Mouse (Mus musculus): Measurements from ENCODE around the gene Kcnip1. TPM values are rescaled to one million over a fixed set of nuclear protein-coding genes. Genes with fewer than 3 reads are reported as not detected.

Gene Kcnip1
- polyA plus RNA-seq, 1 experiment = not detected

GRCm38 (mm10) chr11:33740187-33740586 lies 252.8 kb downstream of the Kcnip1 start:
- Histone ChIP-seq H3K36me3 (ENCODE audit: control insufficient read depth) (no peaks in the 10 kb centered on the region), H3K4me1 (ENCODE audit: control insufficient read depth) (no peaks in the 10 kb centered on the region), H3K27me3 (ENCODE audit: control insufficient read depth) (no peaks in the 10 kb centered on the region), H3K9me3 (ENCODE audit: control insufficient read depth, low read length) (no peaks in the 10 kb centered on the region), H3K4me3 (replicated peaks) (no peak overlapping the region)
- TF ChIP-seq GATA1 (IDR thresholded peaks at IDR 0.05; ENCODE audit: low read length) = no peak
- TF ChIP-seq TAL1 (IDR thresholded peaks at IDR 0.05; ENCODE audit: low read length) = no peak

GRCm38 (mm10) chr11:33736426-33736825 lies 256.5 kb downstream of the Kcnip1 start:
- Histone ChIP-seq H3K4me3 (replicated peaks) (no peak overlapping the region), H3K36me3 (ENCODE audit: control insufficient read depth) (no peaks in the 10 kb centered on the region), H3K9me3 (ENCODE audit: control insufficient read depth, low read length) (no peaks in the 10 kb centered on the region), H3K27me3 (ENCODE audit: control insufficient read depth) (no peaks in the 10 kb centered on the region), H3K4me1 (ENCODE audit: control insufficient read depth) (no peaks in the 10 kb centered on the region)
- TF ChIP-seq GATA1 (IDR thresholded peaks at IDR 0.05; ENCODE audit: low read length) (no peak), TAL1 (IDR thresholded peaks at IDR 0.05; ENCODE audit: low read length) (no peak)

- Histone ChIP-seq H3K36me3 (ENCODE audit: control insufficient read depth) (no peaks in the 10 kb centered on the region), H3K4me3 (replicated peaks) (no peak overlapping the region), H3K4me1 (ENCODE audit: control insufficient read depth) (no peaks in the 10 kb centered on the region), H3K9me3 (ENCODE audit: control insufficient read depth, low read length) (no peaks in the 10 kb centered on the region), H3K27me3 (ENCODE audit: control insufficient read depth) (no peaks in the 10 kb centered on the region)
- TF ChIP-seq TAL1 (IDR thresholded peaks at IDR 0.05; ENCODE audit: low read length) (no peak), GATA1 (IDR thresholded peaks at IDR 0.05; ENCODE audit: low read length) (no peak)
Measured at GRCm38 (mm10) chr11:33733269-33733668, 259.7 kb downstream of the Kcnip1 start.

- Histone ChIP-seq H3K9me3 (ENCODE audit: control insufficient read depth, low read length) (no peaks in the 10 kb centered on the region), H3K36me3 (ENCODE audit: control insufficient read depth) (no peaks in the 10 kb centered on the region), H3K4me3 (replicated peaks) (no peak overlapping the region), H3K27me3 (ENCODE audit: control insufficient read depth) (no peaks in the 10 kb centered on the region), H3K4me1 (ENCODE audit: control insufficient read depth) (no peaks in the 10 kb centered on the region)
- TF ChIP-seq GATA1 (IDR thresholded peaks at IDR 0.05; ENCODE audit: low read length) (no peak), TAL1 (IDR thresholded peaks at IDR 0.05; ENCODE audit: low read length) (no peak)
Measured at GRCm38 (mm10) chr11:33732358-33732757, 260.6 kb downstream of the Kcnip1 start.

GRCm38 (mm10) chr11:33721297-33721696 lies 271.7 kb downstream of the Kcnip1 start:
- H3K27me3 ChIP-seq (ENCODE audit: control insufficient read depth) = no peaks in the 10 kb centered on the region
- H3K9me3 ChIP-seq (ENCODE audit: control insufficient read depth, low read length) = peaks cover 8% of the 10 kb centered on the region
- no peak overlapping the region for H3K4me3 ChIP-seq (replicated peaks)
- no peaks in the 10 kb centered on the region for H3K36me3 ChIP-seq (ENCODE audit: control insufficient read depth)
- TF ChIP-seq GATA1 (IDR thresholded peaks at IDR 0.05; ENCODE audit: low read length) = no peak
- TF ChIP-seq TAL1 (IDR thresholded peaks at IDR 0.05; ENCODE audit: low read length) = no peak
- no peaks in the 10 kb centered on the region for H3K4me1 ChIP-seq (ENCODE audit: control insufficient read depth)

GRCm38 (mm10) chr11:33706777-33707176 lies 286.2 kb downstream of the Kcnip1 start:
- Histone ChIP-seq H3K4me1 (ENCODE audit: control insufficient read depth) (no peaks in the 10 kb centered on the region), H3K27me3 (ENCODE audit: control insufficient read depth) (no peaks in the 10 kb centered on the region), H3K9me3 (ENCODE audit: control insufficient read depth, low read length) (no peaks in the 10 kb centered on the region), H3K4me3 (replicated peaks) (no peak overlapping the region), H3K36me3 (ENCODE audit: control insufficient read depth) (no peaks in the 10 kb centered on the region)
- TF ChIP-seq TAL1 (IDR thresholded peaks at IDR 0.05; ENCODE audit: low read length) (no peak), GATA1 (IDR thresholded peaks at IDR 0.05; ENCODE audit: low read length) (no peak)

- H3K4me1 ChIP-seq (ENCODE audit: control insufficient read depth) = no peaks in the 10 kb centered on the region
- H3K36me3 ChIP-seq (ENCODE audit: control insufficient read depth) = no peaks in the 10 kb centered on the region
- TF ChIP-seq TAL1 (IDR thresholded peaks at IDR 0.05; ENCODE audit: low read length) (no peak), GATA1 (IDR thresholded peaks at IDR 0.05; ENCODE audit: low read length) (no peak)
- no peaks in the 10 kb centered on the region for H3K27me3 ChIP-seq (ENCODE audit: control insufficient read depth)
- H3K9me3 ChIP-seq (ENCODE audit: control insufficient read depth, low read length) = no peaks in the 10 kb centered on the region
- H3K4me3 ChIP-seq (replicated peaks) = no peak overlapping the region
Measured at GRCm38 (mm10) chr11:33701958-33702459, 290.9 kb downstream of the Kcnip1 start.

GRCm38 (mm10) chr11:33701236-33701957 lies 291.6 kb downstream of the Kcnip1 start:
- TF ChIP-seq GATA1 (IDR thresholded peaks at IDR 0.05; ENCODE audit: low read length) (no peak), TAL1 (IDR thresholded peaks at IDR 0.05; ENCODE audit: low read length) (no peak)
- no peak overlapping the region for H3K4me3 ChIP-seq (replicated peaks)
- no peaks in the 10 kb centered on the region for H3K9me3 ChIP-seq (ENCODE audit: control insufficient read depth, low read length)
- H3K36me3 ChIP-seq (ENCODE audit: control insufficient read depth) = no peaks in the 10 kb centered on the region
- no peaks in the 10 kb centered on the region for H3K27me3 ChIP-seq (ENCODE audit: control insufficient read depth)
- H3K4me1 ChIP-seq (ENCODE audit: control insufficient read depth) = no peaks in the 10 kb centered on the region

GRCm38 (mm10) chr11:33700725-33701124 lies 292.2 kb downstream of the Kcnip1 start:
- H3K9me3 ChIP-seq (ENCODE audit: control insufficient read depth, low read length) = no peaks in the 10 kb centered on the region
- no peak overlapping the region for H3K4me3 ChIP-seq (replicated peaks)
- no peaks in the 10 kb centered on the region for H3K4me1 ChIP-seq (ENCODE audit: control insufficient read depth)
- TF ChIP-seq GATA1 (IDR thresholded peaks at IDR 0.05; ENCODE audit: low read length) (no peak), TAL1 (IDR thresholded peaks at IDR 0.05; ENCODE audit: low read length) (no peak)
- H3K36me3 ChIP-seq (ENCODE audit: control insufficient read depth) = no peaks in the 10 kb centered on the region
- no peaks in the 10 kb centered on the region for H3K27me3 ChIP-seq (ENCODE audit: control insufficient read depth)
